Mouse (Mus musculus): ENCODE results near the gene Prdm16.

The Prdm16 gene

DNA sequence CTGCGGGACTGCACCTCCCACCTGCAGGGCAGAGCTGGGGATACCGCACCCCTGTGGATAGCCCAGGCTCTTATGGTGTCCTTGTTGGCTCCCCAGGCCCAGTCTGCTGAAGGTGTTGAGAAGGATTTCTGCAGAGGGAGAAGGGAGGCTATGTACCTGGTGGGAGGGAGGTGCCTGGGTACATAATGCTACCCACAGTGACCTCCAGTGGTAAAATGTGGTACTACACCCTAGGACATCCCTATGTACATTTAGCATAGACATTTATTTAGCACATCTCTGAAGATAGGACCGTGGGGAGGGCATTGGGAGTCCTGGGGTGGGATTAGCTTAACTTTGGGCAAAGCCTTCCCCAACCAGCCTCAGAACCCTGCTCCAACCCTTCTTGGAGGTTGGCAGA, 363.7 kb downstream of the Prdm16 start:
- no peak for ATAC-seq (ENCODE audit: low TSS enrichment)

DNA sequence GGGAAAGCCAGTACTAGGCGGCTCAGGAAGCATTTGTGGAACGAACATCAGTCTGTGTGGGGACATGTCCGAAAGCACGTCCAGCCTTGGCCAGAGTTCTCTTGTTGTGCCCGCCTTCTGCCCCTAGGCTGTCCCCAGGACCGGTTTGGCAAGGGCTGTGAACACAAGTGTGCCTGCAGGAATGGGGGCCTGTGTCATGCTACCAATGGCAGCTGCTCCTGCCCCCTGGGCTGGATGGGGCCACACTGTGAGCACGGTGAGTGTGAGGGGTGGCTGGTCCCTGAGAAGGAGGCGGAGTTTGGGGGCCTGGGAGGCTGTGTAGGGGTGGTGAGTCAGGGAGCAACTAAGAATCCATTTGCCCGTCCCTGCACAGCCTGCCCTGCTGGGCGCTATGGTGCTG, 367.2 kb downstream of the Prdm16 start:
- no peak for ATAC-seq (ENCODE audit: low TSS enrichment)

DNA sequence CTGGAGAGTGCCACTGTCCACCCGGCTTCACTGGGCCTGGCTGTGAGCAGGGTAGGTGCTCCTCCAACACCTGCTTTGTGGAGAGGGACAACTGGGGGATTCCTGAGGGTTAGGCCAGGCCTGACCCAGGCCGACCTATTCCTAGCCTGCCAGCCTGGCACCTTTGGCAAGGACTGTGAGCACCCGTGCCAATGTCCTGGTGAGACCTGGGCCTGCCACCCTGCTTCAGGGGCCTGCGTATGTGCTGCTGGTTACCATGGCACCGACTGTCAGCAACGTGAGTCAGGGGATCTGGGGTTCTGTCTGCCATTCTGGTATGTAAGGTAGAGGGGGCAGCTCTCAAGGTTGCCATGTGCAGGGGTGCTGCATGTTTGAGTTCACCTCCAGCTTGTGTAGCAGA, 369.2 kb downstream of the Prdm16 start:
- no peak for ATAC-seq (ENCODE audit: low TSS enrichment)

Data from frontal cortex, adult (tissue).